Mouse (Mus musculus) mouse trophoblast stem cell (cell line): ENCODE data around the gene Rpl11.

Source experiments
- in situ Hi-C, 2 experiments: fragments of 300-500 bp; cut with MseI, MboI; formaldehyde crosslinking; loops; 2 replicates in 1 of 2; 3 replicates in 1 of 2; pipeline ENCODE4 v1.15.1; 2025

Gene Rpl11

GRCm38 (mm10) chr4:136070592-136070991 is 17.4 kb upstream of the Rpl11 start:
- in situ Hi-C loops, result no loop called here

- in situ Hi-C loops, result loop anchor here in 1 of 2 experiments (5.0 kb wide), 1 partner anchor 87 kb away; no protein-coding TSS in a partner anchor
Measured at GRCm38 (mm10) chr4:136069954-136070353, 16.7 kb upstream of the Rpl11 start.

GRCm38 (mm10) chr4:136069313-136069712 is 16.1 kb upstream of the Rpl11 start:
- in situ Hi-C loops, result loop anchor here in 1 of 2 experiments (5.0 kb wide), 1 partner anchor 88 kb away; no protein-coding TSS in a partner anchor

DNA sequence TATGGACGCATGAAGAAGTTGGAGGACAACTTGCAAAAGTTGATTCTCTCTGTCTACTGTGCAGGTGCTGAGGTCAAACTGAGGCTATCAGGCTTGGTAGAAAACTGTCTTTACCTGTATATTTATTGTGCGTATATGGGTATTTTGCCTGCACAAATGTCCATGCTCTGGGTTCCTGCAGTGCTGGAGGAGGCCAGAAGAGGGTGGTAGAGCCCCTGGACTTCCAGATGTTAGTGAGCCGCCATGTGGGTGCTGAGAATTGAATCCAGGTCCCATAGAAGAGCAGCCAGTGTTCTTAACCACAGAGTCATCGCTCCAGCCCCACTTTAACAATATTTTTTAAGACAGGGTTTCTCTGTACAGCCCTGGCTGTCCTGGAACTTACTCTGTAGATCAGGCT is 9.9 kb upstream of the Rpl11 start:
- in situ Hi-C loops, result loop anchor here in 1 of 2 experiments (5.0 kb wide), 1 partner anchor 89 kb away; no protein-coding TSS in a partner anchor

GRCm38 (mm10) chr4:136059800-136060488 is 6.7 kb upstream of the Rpl11 start:
- in situ Hi-C loops, result loop anchor here in 1 of 2 experiments (5.0 kb wide), 1 partner anchor 92 kb away; no protein-coding TSS in a partner anchor

DNA sequence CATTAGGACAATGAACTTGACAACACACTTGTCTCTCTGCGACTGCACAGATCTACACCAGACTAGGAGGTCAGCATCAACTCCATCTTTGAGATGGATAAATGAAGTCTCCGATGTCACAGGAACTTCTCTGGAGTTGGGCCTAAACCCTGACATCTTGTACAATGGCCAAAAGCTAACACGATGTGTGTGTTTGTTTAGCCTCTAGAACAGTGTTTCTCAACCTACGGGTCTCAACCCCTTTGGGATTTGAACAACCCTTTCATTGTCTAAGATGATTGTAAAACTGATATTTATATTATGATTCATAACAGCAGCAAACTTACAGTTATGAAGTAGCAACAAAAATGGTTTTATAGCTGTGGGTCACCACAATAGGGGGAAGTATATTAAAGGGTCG is 4.7 kb upstream of the Rpl11 start:
- in situ Hi-C loops, result no loop called here

DNA sequence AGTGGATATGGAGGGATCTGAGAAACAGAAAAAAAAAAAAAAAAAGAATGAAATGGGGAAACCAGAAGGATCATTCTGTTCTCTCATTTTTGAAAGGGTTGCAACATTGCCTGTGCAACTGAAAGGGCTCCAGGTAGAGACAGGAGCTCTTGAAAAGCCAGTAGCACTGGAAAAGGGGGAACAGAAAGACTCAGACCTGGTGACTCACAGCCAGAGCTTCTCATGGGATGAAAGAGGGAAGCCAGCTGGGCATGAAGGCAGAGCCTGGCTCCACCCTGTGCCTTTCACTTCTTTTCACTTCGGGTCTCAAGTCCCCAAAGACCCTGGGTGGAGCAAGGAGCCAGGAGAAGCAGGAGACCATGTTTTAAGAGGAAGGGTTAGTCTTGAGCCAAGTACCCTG is 2.8 kb upstream of the Rpl11 start:
- in situ Hi-C loops, result no loop called here

DNA sequence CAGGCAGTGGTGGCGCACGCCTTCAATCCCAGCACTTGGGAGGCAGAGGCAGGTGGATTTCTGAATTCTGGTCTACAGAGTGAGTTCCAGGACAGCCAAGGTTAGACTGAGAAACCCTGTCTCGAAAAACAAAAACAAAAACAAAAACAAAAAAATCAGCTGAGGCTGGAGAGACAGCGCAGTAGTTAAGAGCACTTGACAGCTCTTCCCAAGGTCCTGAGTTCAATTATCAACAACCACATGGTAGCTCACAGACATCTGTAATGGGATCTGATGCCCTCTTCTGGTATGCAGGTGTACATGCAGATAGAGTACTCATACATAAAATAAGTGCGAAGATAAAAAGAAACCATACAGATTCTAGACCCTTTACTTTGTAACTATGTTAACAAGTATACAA is 615 bp upstream of the Rpl11 start:
- in situ Hi-C loops, result no loop called here

GRCm38 (mm10) chr4:136052534-136053246 is 538 bp downstream of the Rpl11 start:
- in situ Hi-C loops, result no loop called here

- in situ Hi-C loops, result no loop called here
Measured at GRCm38 (mm10) chr4:136052060-136052459, 1.2 kb downstream of the Rpl11 start.

GRCm38 (mm10) chr4:136050226-136050625 is 3.0 kb downstream of the Rpl11 start:
- in situ Hi-C loops, result no loop called here

DNA sequence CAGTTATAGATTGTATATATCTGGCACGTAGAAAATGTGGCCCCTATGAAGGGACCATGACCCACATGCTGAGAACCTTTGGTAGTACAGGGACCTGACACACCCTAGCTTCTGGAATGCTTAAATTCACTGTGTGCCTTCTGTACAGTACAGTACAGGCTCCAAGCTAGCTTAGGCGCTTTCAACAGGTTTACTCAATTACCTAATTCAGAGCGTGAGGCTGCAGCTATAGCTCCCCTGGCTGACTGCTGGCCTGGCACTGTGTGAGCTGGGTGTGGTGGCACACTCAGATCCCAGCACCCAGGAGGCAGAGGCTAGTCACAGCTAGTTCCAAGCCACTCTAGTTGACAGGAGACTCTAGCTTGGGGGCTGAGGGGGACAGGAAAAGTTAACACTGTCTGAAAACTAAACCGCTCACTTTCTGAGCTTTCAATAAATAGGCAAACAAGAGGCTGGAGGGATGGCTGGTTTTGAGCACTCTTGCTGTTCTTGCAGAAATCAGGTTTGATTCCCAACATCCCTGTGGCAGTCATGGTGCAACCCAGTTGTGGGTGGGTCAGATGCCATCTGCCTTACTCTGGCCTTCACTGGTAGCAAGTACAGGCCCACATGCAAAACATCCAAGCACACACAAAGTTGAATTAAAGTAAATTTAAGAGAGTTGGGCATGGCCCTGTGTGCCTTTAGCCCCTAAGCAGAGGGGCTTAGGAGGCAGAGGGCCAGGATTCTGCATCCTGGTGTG is 4.8 kb downstream of the Rpl11 start:
- in situ Hi-C loops, result no loop called here

- in situ Hi-C loops, result no loop called here
Measured at GRCm38 (mm10) chr4:136047626-136048025, 5.6 kb downstream of the Rpl11 start.

GRCm38 (mm10) chr4:136046888-136047287 is 6.3 kb downstream of the Rpl11 start:
- in situ Hi-C loops, result no loop called here

- in situ Hi-C loops, result no loop called here
Measured at GRCm38 (mm10) chr4:136045091-136045490, 8.1 kb downstream of the Rpl11 start.

DNA sequence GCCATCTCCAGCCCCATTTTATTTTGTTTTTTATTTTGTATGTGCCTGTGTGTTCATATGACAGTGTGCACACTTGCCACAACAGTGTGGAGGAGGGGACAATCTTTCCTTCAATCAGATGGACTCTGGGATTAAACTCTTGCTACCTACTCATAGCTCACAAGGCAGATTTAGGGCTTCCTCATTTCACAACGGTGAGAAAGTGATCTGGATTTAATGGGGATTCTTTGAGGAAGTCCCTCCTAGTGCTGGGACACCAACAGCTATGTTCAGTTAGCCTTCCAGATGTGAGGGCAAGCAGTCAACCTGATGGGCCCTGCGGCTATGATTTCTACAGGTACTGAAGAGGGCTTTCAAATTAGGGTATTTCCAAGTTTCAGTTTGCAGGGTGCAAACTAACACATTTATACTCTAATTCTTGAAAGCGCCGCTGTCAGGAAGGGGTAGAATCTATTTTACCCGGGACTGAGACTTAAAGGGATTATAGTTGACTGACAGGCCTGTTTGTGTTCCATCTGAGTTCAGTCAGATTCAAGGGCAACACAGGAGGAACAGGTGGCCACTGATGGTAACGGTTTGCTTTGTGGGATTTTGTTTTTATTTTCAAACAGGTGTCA is 9.3 kb downstream of the Rpl11 start:
- in situ Hi-C loops, result no loop called here

DNA sequence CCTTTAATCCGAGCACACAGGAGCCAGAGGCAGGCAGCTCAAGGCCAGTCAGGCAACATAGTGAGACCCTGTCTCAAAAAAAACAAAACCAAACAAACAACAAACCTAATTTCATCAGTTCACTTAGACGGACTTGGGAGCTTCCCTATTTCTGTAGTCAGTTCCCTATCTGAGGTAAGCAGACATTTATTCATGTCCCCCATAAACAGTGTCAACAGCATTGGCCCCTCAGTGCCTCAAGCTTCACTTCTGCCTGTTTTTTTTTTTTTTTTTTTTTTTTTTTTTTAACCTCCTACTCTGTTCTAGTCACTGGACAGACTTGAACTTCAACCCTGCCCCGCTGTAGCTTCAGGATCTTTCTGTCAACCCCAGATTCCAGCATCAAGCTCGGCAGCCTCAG is 18.1 kb downstream of the Rpl11 start:
- in situ Hi-C loops, result no loop called here

DNA sequence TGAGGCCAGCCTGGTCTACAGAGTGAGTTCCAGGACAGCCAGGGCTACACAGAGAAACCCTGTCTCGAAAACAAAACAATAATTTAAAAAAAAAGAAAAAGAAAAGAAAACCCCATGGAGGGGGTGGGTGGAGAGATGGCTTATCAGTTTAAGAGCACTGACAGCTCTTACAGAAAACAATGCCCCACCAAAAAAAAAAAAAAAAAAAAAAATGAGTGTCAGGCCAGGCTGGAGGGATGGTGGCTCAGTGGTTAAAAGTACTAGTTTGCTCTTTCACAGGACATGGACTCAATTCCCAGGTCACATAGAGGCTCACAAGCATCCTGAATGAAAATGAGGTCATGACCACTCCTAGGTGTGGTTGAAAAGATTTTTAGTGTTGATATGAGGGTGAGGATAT is 20.0 kb downstream of the Rpl11 start:
- in situ Hi-C loops, result no loop called here

DNA sequence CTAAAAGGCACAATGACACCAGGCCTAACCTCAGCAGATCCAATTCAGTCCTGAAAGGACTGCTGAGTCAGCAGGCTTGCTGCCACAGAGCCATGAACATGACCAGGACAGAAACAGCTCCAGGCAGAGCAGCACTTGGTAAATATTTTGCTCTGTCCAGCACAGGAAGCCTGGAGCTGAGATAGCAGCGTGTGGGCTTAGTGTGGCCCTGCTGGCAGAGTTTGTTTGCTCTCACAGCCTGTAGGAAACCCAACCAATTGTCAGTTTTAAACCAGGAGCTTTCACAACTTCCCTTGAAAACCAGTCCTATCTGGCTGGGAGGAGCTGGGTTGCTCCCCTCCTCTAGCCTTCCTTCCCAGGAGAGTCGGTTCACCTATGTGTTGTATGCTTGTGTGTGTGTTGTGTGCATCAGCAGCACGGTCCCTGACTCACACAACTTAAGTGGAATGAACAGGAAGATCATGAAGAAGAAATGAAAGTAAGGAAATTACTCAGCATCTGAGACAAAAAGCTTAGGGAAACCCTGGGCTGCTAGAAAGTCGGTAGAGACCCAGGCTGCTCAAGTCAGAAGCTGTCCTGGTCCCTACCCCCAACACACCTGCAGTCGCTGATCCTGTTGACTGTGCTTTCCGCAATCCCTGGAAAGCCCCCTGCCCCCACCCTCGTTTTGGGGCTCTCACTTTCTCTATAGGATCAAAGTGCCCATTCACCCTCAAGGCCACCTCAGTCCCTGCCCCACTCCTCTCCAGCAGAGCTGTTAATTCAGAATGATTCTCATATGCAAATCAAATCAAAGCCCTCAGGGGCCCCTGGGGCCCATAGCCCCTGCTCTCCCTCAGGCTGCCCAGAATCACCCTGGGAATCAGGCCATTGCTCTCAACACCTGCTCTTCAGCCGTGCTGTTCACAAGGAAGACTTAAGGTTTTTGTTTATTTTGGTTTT is 22.0 kb downstream of the Rpl11 start:
- in situ Hi-C loops, result no loop called here

DNA sequence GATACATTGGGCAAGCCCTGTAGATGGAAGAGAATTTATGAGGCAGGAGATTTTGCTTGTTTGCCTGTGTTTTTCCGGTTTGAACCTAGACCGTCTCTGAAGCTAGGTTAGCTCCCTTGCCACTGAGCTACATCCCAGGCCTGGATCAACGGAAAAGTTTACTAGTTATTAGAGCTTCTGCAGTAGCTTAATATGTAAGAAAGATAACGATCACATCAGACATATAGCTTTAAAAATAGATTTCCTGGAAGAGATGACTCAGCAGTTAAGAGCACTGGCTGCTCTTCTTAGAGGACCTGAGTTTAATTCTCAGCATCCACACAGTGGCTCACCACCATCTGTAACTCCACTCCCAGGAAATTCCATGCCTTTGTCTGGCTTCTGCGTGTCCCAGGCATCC is 24.5 kb downstream of the Rpl11 start:
- in situ Hi-C loops, result no loop called here

- in situ Hi-C loops, result no loop called here
Measured at GRCm38 (mm10) chr4:136028132-136028564, 25.1 kb downstream of the Rpl11 start.
